In the genomic region with DNA sequence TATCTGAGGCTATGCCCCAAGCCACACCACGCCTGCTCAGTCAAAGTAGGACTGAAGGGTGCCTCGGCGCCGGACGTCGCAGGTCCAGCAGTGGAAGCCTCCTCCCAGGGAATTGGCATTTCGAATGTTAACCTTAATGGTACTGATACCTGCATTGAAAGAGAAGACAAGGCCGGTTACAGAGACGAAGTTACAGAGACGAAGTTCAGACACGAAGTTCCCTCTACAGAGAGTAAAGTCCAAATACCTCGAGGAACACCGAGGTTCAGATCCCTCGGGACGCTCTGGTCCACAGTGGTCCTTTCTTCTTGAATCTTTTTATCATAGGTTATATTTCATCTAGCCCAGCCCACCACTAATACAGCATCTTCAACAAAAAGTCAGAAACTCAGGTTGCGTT, we compare ENCODE assay signal across 27 mouse cellular contexts. TPM values are rescaled to one million over a fixed set of nuclear protein-coding genes. Genes with fewer than 3 reads are reported as not detected.
"Had no signal": no experiment of that assay in that cellular context is flagged by ENCODE, and none has a peak within 500 bp of the region (broad histone marks: within the 10 kb centered on the region; RNA-seq: fewer than 3 reads in every experiment).

No protein-coding gene starts in this region.

- H3K27me3 ChIP-seq: heart, embryonic 12.5 days; hindbrain, embryonic 12.5 days; intestine, embryonic 15.5 days; kidney, embryonic 15.5 days; limb, embryonic 12.5 days; liver, embryonic 13.5 days; liver, embryonic 15.5 days had no signal

- H3K9ac ChIP-seq: heart, embryonic 12.5 days; hindbrain, embryonic 12.5 days; hindbrain, embryonic 14.5 days; intestine, embryonic 15.5 days; kidney, embryonic 15.5 days; limb, embryonic 12.5 days; liver, embryonic 13.5 days; liver, embryonic 15.5 days; liver, postnatal 0 days had no signal

- DNase-seq: gastrocnemius, adult 2 months; gastrocnemius, postnatal 10 days; gastrocnemius, postnatal 25 days; heart, postnatal 10 days; heart, postnatal 4 days; kidney, adult 18-20 months; kidney, postnatal 10 days; liver; liver, embryonic 13.5 days; liver, postnatal 0 days had no signal

- H3K4me3 ChIP-seq: gastrocnemius, adult 2 months; heart, embryonic 10.5 days; heart, embryonic 12.5 days; hindbrain, embryonic 10.5 days; hindbrain, embryonic 12.5 days; intestine, embryonic 15.5 days; kidney, embryonic 15.5 days; layer of hippocampus, adult 2 months; left cerebral cortex, adult 2 months; limb, embryonic 10.5 days; limb, embryonic 12.5 days; liver, embryonic 13.5 days; liver, embryonic 15.5 days had no signal

- H3K27ac ChIP-seq: gastrocnemius, adult 2 months; heart, embryonic 10.5 days; hindbrain, embryonic 10.5 days; hindbrain, embryonic 12.5 days; hindbrain, embryonic 14.5 days; intestine, embryonic 15.5 days; kidney, embryonic 15.5 days; layer of hippocampus, adult 2 months; left cerebral cortex, adult 2 months; limb, embryonic 10.5 days; limb, embryonic 12.5 days; liver, embryonic 13.5 days; liver, embryonic 15.5 days had no signal

- H3K4me2 ChIP-seq: heart, embryonic 12.5 days; hindbrain, embryonic 12.5 days; hindbrain, embryonic 14.5 days; intestine, embryonic 15.5 days; kidney, embryonic 15.5 days; limb, embryonic 12.5 days; liver, embryonic 11.5 days; liver, embryonic 13.5 days; liver, embryonic 15.5 days had no signal

- H3K9me3 ChIP-seq: heart, embryonic 10.5 days; heart, embryonic 12.5 days; hindbrain, embryonic 10.5 days; hindbrain, embryonic 12.5 days; intestine, embryonic 15.5 days; kidney, embryonic 15.5 days; limb, embryonic 10.5 days; limb, embryonic 12.5 days; liver, embryonic 13.5 days; liver, embryonic 15.5 days had no signal

- H3K4me1 ChIP-seq: heart, embryonic 10.5 days; heart, embryonic 12.5 days; hindbrain, embryonic 10.5 days; hindbrain, embryonic 12.5 days; intestine, embryonic 15.5 days; kidney, embryonic 15.5 days; limb, embryonic 10.5 days; limb, embryonic 12.5 days; liver, embryonic 13.5 days; liver, embryonic 15.5 days had no signal

- ATAC-seq: hindbrain, embryonic 16.5 days; inflammation-experienced regulatory T-cells, adult 6 months; intestine, embryonic 15.5 days; intestine, postnatal 0 days; liver, postnatal 0 days had no signal

- H3K36me3 ChIP-seq: heart, embryonic 12.5 days; hindbrain, embryonic 10.5 days; hindbrain, embryonic 12.5 days; intestine, embryonic 15.5 days; kidney, embryonic 15.5 days; limb, embryonic 10.5 days; limb, embryonic 12.5 days; liver, embryonic 13.5 days; liver, embryonic 15.5 days had no signal

RNA-seq across cellular contexts. Expression of gene AA467197, which starts 41.3 kb away (rescaled TPM):
- polyA plus RNA-seq: heart, embryonic 10.5 days; heart, embryonic 12.5 days; heart, embryonic 14.5 days; liver, embryonic 11.5 days had no signal
